Mouse (Mus musculus): ENCODE measurements around the gene Ubtd2.

The Ubtd2 gene

DNA sequence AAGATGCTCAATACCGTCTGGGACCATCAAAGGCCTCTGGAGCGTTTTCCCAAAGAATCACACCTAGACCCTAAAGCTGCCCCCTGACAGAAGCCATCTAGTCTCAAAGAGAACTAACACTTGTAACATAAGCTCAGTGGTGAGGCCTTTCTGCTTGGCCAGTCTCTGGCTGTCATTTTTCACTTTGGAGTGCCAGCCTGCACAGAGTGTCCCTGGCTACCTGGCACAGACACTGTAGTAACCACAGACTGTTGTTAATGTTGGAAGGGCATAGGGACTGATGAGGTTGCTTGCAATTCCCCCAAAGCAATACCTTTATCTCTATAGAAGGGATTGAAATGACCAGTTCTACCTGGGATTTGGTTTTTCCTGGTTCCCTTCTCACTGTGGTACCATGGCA, 66.1 kb downstream of the Ubtd2 start:
- no peak for DNase-seq

DNA sequence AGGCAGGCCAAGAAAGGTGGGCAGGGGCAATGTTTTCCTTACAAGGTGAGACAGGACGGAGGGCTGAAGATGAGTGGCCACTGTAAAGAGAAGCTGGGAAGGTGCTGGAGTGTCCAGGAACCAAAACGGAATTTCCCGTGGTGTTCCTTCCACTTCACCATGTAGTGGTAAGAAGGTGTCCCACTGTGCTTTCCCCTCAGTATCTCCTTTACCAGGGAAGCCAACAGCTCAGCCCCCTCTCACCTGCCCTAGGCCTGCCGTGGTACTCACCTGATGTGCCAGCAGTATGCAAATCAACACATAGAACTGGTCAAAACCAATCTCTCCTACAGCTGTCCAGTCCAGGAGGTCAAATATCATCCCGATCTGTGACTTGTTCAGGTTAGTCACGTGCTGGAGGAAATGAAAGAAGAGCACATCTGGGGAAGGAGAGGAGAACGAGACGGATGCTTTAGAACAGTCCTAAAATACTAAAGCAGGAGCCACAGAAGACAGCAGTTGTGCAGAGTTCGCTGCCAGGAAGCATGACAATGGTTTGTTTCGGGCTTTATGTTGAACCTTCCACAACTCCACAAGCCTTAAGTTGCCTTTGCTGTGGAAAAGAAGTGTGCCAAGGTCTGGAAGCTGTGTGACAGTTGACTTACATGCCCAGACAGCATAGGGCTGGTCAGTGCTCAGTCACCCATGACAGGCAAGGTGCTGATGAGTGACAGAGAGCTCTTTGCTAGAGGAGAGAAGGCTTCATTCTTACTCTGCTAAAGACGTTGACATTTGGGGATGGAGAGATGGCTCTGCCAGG, 69.2 kb downstream of the Ubtd2 start:
- no peak for DNase-seq

DNA sequence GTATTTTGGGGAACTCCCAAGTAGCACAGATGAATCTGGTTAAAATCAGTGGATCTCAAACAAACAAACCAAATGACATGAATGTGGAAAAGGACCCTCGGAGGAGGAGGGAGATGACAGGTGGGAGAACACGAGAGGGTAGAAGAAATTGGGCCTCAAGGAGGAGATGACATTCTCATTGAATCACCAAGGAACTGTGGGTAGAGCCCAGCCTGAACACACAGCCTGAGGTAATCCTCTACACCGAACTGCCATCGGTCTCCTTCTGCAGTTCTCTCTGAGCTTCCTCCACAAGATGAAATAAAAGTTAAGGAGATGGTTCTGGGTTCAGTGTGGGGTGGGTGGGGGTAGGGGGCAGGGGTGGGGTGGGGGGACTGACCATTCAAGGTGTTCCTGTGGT, 71.8 kb downstream of the Ubtd2 start:
- DNase-seq: no peak

DNA sequence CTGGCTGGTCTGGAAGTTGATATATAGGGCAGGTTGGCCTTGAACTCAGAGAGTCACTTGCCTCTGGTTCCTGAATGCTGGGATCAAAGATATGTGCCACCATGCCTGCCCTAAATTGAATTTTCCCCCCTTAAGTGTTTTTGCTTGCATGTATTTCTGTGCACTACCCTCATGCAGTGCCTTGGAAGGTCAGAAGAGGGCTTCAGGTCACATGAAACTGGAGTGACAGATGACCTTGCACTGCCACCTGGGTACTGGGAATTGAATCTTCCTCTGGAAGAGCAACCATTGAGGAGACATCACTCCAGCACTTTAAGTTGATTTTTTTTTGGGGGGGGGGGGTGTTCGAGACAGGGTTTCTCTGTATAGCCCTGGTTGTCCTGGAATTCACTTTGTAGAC, 75.0 kb downstream of the Ubtd2 start:
- DNase-seq: no peak

DNA sequence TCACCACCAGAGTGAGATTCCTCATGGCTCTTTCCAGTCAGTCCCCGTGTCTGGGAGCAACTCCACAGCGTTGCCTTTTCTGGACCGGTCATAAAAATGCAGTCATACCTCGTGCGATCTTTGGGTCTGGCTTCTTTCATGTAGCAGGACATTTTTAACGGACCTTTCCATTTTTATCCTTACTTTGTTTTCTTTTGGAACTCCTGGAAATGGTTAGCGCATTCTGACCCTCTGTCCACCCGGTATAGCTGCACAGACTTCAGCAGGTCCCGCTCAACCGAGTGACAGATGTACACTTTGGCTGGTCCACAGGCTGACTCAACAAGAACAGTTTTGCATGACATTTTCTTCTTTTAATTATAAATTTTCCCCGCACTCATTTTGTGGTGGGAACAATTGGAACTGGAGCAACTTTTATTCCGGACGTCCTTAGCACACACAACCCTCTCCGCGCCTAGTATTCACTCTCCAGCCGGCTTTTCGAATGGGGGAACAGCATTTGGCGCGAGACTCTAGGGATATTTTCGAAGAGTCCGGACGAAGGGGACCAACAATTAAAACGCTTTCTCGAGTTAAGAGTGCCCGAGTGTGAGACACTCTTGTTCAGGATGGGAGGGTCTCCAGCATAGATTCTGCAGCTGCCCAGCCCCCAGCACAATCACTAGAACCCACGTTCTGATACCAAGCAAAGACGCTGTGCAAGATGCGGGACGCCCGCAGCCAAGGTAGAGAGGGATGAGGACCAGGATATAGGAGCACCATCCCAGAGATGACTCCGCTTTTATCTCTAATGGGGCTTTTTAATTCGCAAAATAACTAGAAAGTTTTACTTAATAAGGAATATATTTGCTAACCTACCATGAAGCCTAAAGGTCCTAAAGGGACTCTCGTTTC, 76.9 kb downstream of the Ubtd2 start, which contains the start of gene Efcab9:
Gene Efcab9 (minus strand): TSS at position 211 of the 894 bp plus-strand sequence.
- DNase-seq: peak; percentile 54

- peak; percentile 91 for DNase-seq
Measured at GRCm38 (mm10) chr11:32532765-32533481, 77.8 kb downstream of the Ubtd2 start, which contains the start of gene Stk10. Gene Stk10, plus strand, starts transcription at chr11:32533305.

- peak; percentile 78 for DNase-seq
Measured at GRCm38 (mm10) chr11:32533482-32534261, 78.5 kb downstream of the Ubtd2 start.

GRCm38 (mm10) chr11:32534453-32535075, 79.4 kb downstream of the Ubtd2 start:
- DNase-seq: peak; percentile 48

DNA sequence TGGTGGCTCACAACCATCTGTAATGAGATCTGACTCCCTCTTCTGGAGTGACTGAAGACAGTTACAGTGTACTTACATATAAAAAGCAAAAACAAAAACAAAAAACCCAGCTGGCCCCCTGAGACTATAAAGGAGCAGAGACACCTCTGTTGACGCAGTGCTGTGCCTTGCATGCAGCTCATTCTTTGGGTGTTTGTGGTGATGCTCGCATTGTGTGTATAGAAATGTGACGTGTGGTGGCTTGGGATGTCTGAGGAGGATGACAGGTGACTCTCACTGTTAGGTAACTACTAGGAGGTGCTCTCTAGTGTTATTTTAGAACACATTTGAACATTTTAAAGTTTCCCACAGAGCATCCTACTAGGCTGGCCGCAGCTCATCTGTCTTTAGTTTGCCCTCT, 80.5 kb downstream of the Ubtd2 start:
- DNase-seq: no peak

GRCm38 (mm10) chr11:32536954-32537353, 81.8 kb downstream of the Ubtd2 start:
- DNase-seq: no peak

DNA sequence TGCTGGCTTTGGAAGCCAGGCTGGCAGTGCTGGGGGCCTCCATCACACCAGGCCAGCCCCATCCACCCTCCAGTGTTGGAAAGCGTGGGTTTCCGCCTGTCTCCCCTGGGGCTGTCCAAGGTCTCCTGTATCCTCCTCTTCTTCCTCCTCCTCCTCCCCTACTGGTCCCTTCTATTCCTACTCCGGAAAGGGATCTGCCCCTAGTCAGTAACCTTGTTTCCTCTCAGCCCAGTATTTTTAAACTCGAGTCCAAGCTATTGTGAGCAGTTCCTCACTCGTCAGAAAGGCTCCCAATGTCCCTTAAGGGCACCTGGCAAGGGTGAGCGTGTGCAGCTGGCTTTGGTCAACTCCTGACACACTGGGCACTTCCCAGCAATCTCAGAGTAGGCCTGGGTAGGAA, 83.3 kb downstream of the Ubtd2 start:
- peak; percentile 32 for DNase-seq

DNA sequence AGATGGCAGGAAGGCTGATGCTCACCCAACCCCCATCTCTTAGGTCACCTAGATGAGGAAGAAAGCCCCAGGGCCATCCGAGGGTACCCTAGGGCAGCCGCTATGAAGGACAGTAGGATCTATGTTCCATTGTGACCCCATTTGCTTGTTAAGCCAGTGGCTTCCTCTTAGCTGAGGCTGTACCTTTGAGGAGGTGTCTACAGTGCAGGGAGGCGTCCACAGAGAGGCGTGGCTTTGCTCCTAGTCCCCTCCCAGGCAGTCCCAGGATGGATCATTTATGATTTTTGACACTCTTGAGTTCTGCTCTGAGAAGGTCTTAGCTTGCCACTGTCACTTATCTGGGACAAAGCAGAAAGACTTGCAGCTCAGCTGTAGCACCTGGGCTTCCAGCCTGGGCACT, 83.7 kb downstream of the Ubtd2 start:
- peak; percentile 30 for DNase-seq

GRCm38 (mm10) chr11:32539717-32540116, 84.5 kb downstream of the Ubtd2 start:
- DNase-seq: no peak

DNA sequence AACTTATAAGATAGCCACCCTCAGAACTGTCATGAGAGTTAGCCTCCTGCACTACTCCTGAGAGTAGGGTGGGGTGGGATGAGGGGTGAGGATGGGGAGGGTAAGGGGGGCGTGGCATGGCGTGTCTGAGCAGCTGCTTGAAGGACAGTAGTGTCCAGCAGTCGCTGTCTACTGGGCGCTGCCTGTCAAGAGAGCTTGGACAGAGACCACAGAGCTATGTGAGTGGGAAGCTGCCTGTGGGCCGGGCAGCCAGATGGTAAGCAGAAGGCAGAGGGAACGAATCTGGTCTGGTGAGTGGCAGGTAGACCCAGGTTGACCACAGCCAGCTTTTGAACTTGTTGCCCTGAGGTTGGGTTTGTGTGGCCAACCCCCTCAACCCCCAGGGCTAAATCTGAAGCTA, 85.3 kb downstream of the Ubtd2 start:
- DNase-seq: no peak

GRCm38 (mm10) chr11:32542181-32542580, 87.0 kb downstream of the Ubtd2 start:
- DNase-seq: no peak

DNA sequence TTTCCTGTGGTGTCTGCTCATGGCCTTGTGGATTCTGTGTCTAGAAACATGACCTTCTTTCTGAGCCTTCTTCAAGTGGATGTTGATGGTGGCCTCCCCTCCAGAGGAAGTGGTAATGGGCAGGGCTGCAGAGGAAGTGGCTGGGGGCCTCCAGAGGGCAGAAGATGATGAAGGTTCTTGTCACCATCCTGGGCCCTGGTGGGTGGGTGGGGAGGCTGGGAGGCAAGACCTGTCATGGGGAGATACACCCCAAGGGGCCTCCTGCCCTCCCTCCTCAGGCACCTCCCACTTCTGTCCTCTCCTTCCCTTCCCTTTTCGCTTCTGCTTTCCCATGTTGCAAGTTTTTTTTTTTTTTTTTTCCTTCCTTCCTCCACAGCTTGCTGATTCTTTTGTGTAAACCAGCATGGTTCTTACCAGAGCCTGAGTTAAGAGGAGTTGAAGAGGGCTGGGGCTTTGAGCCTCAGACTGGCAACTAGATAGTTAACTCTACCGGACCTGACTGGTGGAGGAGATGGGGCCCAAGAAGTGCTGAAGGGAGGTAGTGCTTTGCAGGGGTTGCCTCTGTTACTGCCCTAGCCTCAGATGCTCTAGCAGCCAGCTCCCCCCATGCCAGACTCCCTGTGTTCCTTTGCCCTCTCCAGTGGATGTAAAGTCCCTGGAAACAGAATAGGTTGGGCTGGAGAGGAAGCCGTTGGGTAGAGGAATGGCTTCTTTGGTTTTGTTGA, 87.7 kb downstream of the Ubtd2 start:
- no peak for DNase-seq

DNA sequence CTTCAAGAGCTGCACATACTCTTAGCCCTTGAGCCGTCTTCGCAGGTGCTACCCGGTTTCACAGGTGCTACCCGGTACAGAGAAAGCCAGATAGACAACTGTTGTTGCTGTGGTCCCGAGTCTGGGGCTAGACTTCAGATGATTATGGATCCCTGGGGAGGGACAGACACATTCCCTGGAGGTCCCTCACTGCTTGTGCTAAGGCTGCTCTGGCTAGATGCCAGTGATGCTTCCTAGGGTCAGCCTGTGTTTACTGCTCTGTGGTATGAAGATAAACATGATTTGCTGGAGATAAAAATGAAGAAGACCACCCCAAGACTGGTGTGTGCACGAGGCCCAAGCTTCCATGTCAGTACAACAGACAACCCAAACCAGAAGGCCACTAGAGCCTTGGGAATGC, 88.9 kb downstream of the Ubtd2 start:
- no peak for DNase-seq

- DNase-seq: no peak
Measured at GRCm38 (mm10) chr11:32544497-32544896, 89.3 kb downstream of the Ubtd2 start.

- DNase-seq: no peak
Measured at GRCm38 (mm10) chr11:32545605-32546004, 90.4 kb downstream of the Ubtd2 start.

GRCm38 (mm10) chr11:32546483-32546882, 91.3 kb downstream of the Ubtd2 start:
- peak; percentile 88 for DNase-seq

DNA sequence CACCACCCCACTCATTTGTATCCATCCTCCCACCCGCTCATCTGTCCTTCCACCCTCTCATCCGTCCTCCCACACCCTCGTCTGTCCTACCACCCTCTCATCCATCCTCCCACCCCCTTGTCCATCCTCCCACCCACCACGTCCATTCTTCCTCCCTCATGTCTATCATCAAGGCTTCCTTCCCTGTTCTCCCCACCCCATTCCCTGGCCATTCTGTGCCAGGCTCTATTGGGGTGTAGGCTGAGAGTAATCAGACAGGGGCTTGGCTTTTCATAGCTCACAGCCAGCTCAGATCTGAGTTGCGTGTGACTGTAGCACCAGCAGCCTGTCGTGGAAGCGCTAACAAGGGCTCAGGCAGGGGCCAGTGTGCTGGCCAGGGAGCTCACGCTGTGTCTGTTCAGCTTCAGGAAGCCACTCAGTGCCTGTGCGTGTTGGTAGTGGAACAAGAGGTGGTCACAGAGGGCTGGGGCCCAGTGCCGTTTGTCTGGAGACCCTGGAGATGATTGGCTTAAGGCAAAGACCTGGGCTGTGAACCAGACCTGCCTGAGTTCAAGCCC, 92.3 kb downstream of the Ubtd2 start:
- no peak for DNase-seq
